Mouse (Mus musculus): ENCODE measurements around the gene Faah.

DNA sequence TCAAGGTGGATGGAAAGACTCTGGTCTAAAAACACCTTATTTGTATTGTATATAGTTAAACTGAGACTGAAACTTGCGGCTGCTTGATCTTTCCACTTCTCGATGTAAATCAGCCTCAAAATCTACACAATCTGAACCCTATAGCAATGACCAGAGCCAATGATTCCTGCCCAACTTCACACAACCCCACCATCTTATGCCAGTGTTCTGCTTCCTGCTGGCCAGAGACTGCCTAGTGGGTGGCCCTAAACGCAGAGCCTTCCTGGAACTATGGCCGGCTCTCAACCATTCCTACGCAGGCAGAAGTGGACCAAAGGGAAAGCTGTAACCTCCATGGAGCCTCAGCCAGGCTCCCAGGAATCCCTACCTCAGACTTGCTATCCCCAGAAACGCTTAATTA lies 54.0 kb downstream of the Faah start:
- no peak for TF ChIP-seq CTCF (IDR thresholded peaks at IDR 0.05; ENCODE audit: borderline replicate concordance, extremely low read depth, insufficient read depth, insufficient read length)
- TF ChIP-seq POLR2A (IDR thresholded peaks at IDR 0.05; ENCODE audit: borderline replicate concordance, extremely low read depth, insufficient read depth, insufficient read length, poor library complexity, severe bottlenecking): no peak
